Mouse (Mus musculus): Measurements from ENCODE around the gene Usp36. TPM values are rescaled to one million over a fixed set of nuclear protein-coding genes. Genes with fewer than 3 reads are reported as not detected.

Gene Usp36
- polyA plus RNA-seq (2014; fragmentation: Nextera tagmentation; extraction: Ambion mirVana) = 18.1 and 18.8 TPM in 2 replicates

GRCm38 (mm10) chr11:118289999-118290889 is at the start of gene Usp36:
Gene Usp36, minus strand, starts transcription at chr11:118290244.
- H3K27ac ChIP-seq (ENCODE audit: low read depth) = peak within 1 kb of the TSS; percentile 81
- peaks cover 24% of the 10 kb centered on the region for H3K36me3 ChIP-seq (ENCODE audit: control insufficient read depth, insufficient read depth, low read length)
- WGBS = 1% methylated on average over 68 of the region's 68 CpGs
- peak; percentile 98 for ATAC-seq (replicated peaks; ENCODE audit: low FRiP score, low TSS enrichment, low read depth)
- peak within 1 kb of the TSS; percentile 83 for H3K4me2 ChIP-seq (ENCODE audit: low read length)
- peaks cover 18% of the 10 kb centered on the region for H3K4me1 ChIP-seq (replicated peaks; ENCODE audit: control insufficient read depth, insufficient read depth, low read length)
- peak within 1 kb of the TSS; percentile 89 for H3K9ac ChIP-seq (ENCODE audit: low read length)
- DNase-seq (ENCODE audit: low spot score) = peak; percentile 97
- no peaks in the 10 kb centered on the region for H3K9me3 ChIP-seq (ENCODE audit: control insufficient read depth, low read length)
- peak within 1 kb of the TSS; percentile 92 for H3K4me3 ChIP-seq (ENCODE audit: low read depth, low read length)
- H3K27me3 ChIP-seq (replicated peaks; ENCODE audit: control insufficient read depth, insufficient read depth, low read length) = no peaks in the 10 kb centered on the region

- Histone ChIP-seq H3K4me3 (ENCODE audit: low read depth, low read length) (no peak overlapping the region), H3K4me1 (replicated peaks; ENCODE audit: control insufficient read depth, insufficient read depth, low read length) (peaks cover 9% of the 10 kb centered on the region), H3K4me2 (ENCODE audit: low read length) (no peak overlapping the region), H3K27ac (ENCODE audit: low read depth) (no peak overlapping the region), H3K9ac (ENCODE audit: low read length) (no peak overlapping the region), H3K27me3 (replicated peaks; ENCODE audit: control insufficient read depth, insufficient read depth, low read length) (no peaks in the 10 kb centered on the region), H3K9me3 (ENCODE audit: control insufficient read depth, low read length) (no peaks in the 10 kb centered on the region), H3K36me3 (ENCODE audit: control insufficient read depth, insufficient read depth, low read length) (peaks cover 24% of the 10 kb centered on the region)
- DNase-seq (ENCODE audit: low spot score) (no peak), ATAC-seq (replicated peaks; ENCODE audit: low FRiP score, low TSS enrichment, low read depth) (no peak)
- 66% methylated on average over 8 of the region's 8 CpGs for WGBS
These were observed 47.6 kb upstream of the Usp36 start for GRCm38 (mm10) chr11:118337491-118338168.

- Histone ChIP-seq H3K4me2 (ENCODE audit: low read length) (no peak overlapping the region), H3K4me1 (replicated peaks; ENCODE audit: control insufficient read depth, insufficient read depth, low read length) (no peaks in the 10 kb centered on the region), H3K36me3 (ENCODE audit: control insufficient read depth, insufficient read depth, low read length) (peaks cover 13% of the 10 kb centered on the region; the same call in 1 of the 2 replicates), H3K27ac (ENCODE audit: low read depth) (no peak overlapping the region), H3K27me3 (replicated peaks; ENCODE audit: control insufficient read depth, insufficient read depth, low read length) (no peaks in the 10 kb centered on the region), H3K9ac (ENCODE audit: low read length) (no peak overlapping the region), H3K9me3 (ENCODE audit: control insufficient read depth, low read length) (no peaks in the 10 kb centered on the region), H3K4me3 (ENCODE audit: low read depth, low read length) (no peak overlapping the region)
- WGBS = 87% methylated on average over 17 of the region's 17 CpGs
- no peak for ATAC-seq (replicated peaks; ENCODE audit: low FRiP score, low TSS enrichment, low read depth)
- no peak for DNase-seq (ENCODE audit: low spot score)
These were observed 43.4 kb upstream of the Usp36 start for GRCm38 (mm10) chr11:118333431-118333830.

- DNase-seq (ENCODE audit: low spot score) (no peak), ATAC-seq (replicated peaks; ENCODE audit: low FRiP score, low TSS enrichment, low read depth) (no peak)
- Histone ChIP-seq H3K36me3 (ENCODE audit: control insufficient read depth, insufficient read depth, low read length) (peaks cover 13% of the 10 kb centered on the region; the same call in 1 of the 2 replicates), H3K9ac (ENCODE audit: low read length) (no peak overlapping the region), H3K4me3 (ENCODE audit: low read depth, low read length) (no peak overlapping the region), H3K4me2 (ENCODE audit: low read length) (no peak overlapping the region), H3K4me1 (replicated peaks; ENCODE audit: control insufficient read depth, insufficient read depth, low read length) (peaks cover under 1% of the 10 kb centered on the region; the same call in 1 of the 2 replicates), H3K27ac (ENCODE audit: low read depth) (no peak overlapping the region), H3K27me3 (replicated peaks; ENCODE audit: control insufficient read depth, insufficient read depth, low read length) (no peaks in the 10 kb centered on the region), H3K9me3 (ENCODE audit: control insufficient read depth, low read length) (no peaks in the 10 kb centered on the region)
- 78% methylated on average over 11 of the region's 11 CpGs for WGBS
These were observed 42.3 kb upstream of the Usp36 start for GRCm38 (mm10) chr11:118332376-118332775.

- Histone ChIP-seq H3K27ac (ENCODE audit: low read depth) (no peak overlapping the region), H3K4me1 (replicated peaks; ENCODE audit: control insufficient read depth, insufficient read depth, low read length) (peaks cover 8% of the 10 kb centered on the region; the same call in 1 of the 2 replicates), H3K4me2 (ENCODE audit: low read length) (no peak overlapping the region), H3K9me3 (ENCODE audit: control insufficient read depth, low read length) (no peaks in the 10 kb centered on the region), H3K36me3 (ENCODE audit: control insufficient read depth, insufficient read depth, low read length) (peaks cover 13% of the 10 kb centered on the region; the same call in 1 of the 2 replicates), H3K9ac (ENCODE audit: low read length) (no peak overlapping the region), H3K27me3 (replicated peaks; ENCODE audit: control insufficient read depth, insufficient read depth, low read length) (no peaks in the 10 kb centered on the region), H3K4me3 (ENCODE audit: low read depth, low read length) (no peak overlapping the region)
- DNase-seq (ENCODE audit: low spot score) = no peak
- ATAC-seq (replicated peaks; ENCODE audit: low FRiP score, low TSS enrichment, low read depth) = no peak
- WGBS = 94% methylated on average over 16 of the region's 16 CpGs
These were observed 40.7 kb upstream of the Usp36 start for GRCm38 (mm10) chr11:118330777-118331176.

GRCm38 (mm10) chr11:118330361-118330760 is 40.3 kb upstream of the Usp36 start:
- no peaks in the 10 kb centered on the region for H3K9me3 ChIP-seq (ENCODE audit: control insufficient read depth, low read length)
- H3K36me3 ChIP-seq (ENCODE audit: control insufficient read depth, insufficient read depth, low read length) = peaks cover 13% of the 10 kb centered on the region; the same call in 1 of the 2 replicates
- H3K27ac ChIP-seq (ENCODE audit: low read depth) = no peak overlapping the region
- no peak overlapping the region for H3K4me2 ChIP-seq (ENCODE audit: low read length)
- no peaks in the 10 kb centered on the region for H3K27me3 ChIP-seq (replicated peaks; ENCODE audit: control insufficient read depth, insufficient read depth, low read length)
- H3K4me1 ChIP-seq (replicated peaks; ENCODE audit: control insufficient read depth, insufficient read depth, low read length) = peaks cover 8% of the 10 kb centered on the region; the same call in 1 of the 2 replicates
- H3K4me3 ChIP-seq (ENCODE audit: low read depth, low read length) = no peak overlapping the region
- ATAC-seq (replicated peaks; ENCODE audit: low FRiP score, low TSS enrichment, low read depth) = no peak
- WGBS = 96% methylated on average over 14 of the region's 14 CpGs
- no peak overlapping the region for H3K9ac ChIP-seq (ENCODE audit: low read length)
- DNase-seq (ENCODE audit: low spot score) = no peak

- no peak for DNase-seq (ENCODE audit: low spot score)
- Histone ChIP-seq H3K36me3 (ENCODE audit: control insufficient read depth, insufficient read depth, low read length) (peaks cover 12% of the 10 kb centered on the region; the same call in 1 of the 2 replicates), H3K27me3 (replicated peaks; ENCODE audit: control insufficient read depth, insufficient read depth, low read length) (no peaks in the 10 kb centered on the region), H3K4me2 (ENCODE audit: low read length) (no peak overlapping the region), H3K27ac (ENCODE audit: low read depth) (no peak overlapping the region), H3K4me3 (ENCODE audit: low read depth, low read length) (no peak overlapping the region), H3K4me1 (replicated peaks; ENCODE audit: control insufficient read depth, insufficient read depth, low read length) (peaks cover 8% of the 10 kb centered on the region; the same call in 1 of the 2 replicates), H3K9ac (ENCODE audit: low read length) (no peak overlapping the region), H3K9me3 (ENCODE audit: control insufficient read depth, low read length) (no peaks in the 10 kb centered on the region)
- no peak for ATAC-seq (replicated peaks; ENCODE audit: low FRiP score, low TSS enrichment, low read depth)
- WGBS = 89% methylated on average over 5 of the region's 5 CpGs
These were observed 38.9 kb upstream of the Usp36 start for GRCm38 (mm10) chr11:118328947-118329346.

GRCm38 (mm10) chr11:118328511-118328910 is 38.5 kb upstream of the Usp36 start:
- H3K9ac ChIP-seq (ENCODE audit: low read length) = no peak overlapping the region
- peaks cover 8% of the 10 kb centered on the region; the same call in 1 of the 2 replicates for H3K36me3 ChIP-seq (ENCODE audit: control insufficient read depth, insufficient read depth, low read length)
- no peaks in the 10 kb centered on the region for H3K27me3 ChIP-seq (replicated peaks; ENCODE audit: control insufficient read depth, insufficient read depth, low read length)
- H3K4me2 ChIP-seq (ENCODE audit: low read length) = no peak overlapping the region
- H3K4me3 ChIP-seq (ENCODE audit: low read depth, low read length) = no peak overlapping the region
- 95% methylated on average over 6 of the region's 6 CpGs for WGBS
- DNase-seq (ENCODE audit: low spot score) (no peak), ATAC-seq (replicated peaks; ENCODE audit: low FRiP score, low TSS enrichment, low read depth) (no peak)
- H3K4me1 ChIP-seq (replicated peaks; ENCODE audit: control insufficient read depth, insufficient read depth, low read length) = peaks cover 8% of the 10 kb centered on the region; the same call in 1 of the 2 replicates
- no peak overlapping the region for H3K27ac ChIP-seq (ENCODE audit: low read depth)
- no peaks in the 10 kb centered on the region for H3K9me3 ChIP-seq (ENCODE audit: control insufficient read depth, low read length)

Data from intestine, embryonic 14.5 days (tissue).